Mouse (Mus musculus) neural tube, embryonic 13.5 days (tissue): ENCODE measurements around the gene Akirin1. TPM values are rescaled to one million over a fixed set of nuclear protein-coding genes. Genes with fewer than 3 reads are reported as not detected.

Experiments
- ATAC-seq: fragments of 200-750 bp; cut with Nextera tagmentation; 2 replicates; pipeline ENCODE4 v1.8.0; 2017; ENCODE audit warnings: low read depth, mild to moderate bottlenecking, moderate TSS enrichment, moderate library complexity
- H3K27ac ChIP-seq: fragments of 300-500 bp; sonication (generic); replicated peaks from 2 replicates; pipeline ENCODE4 v1.5.1; 2015; ENCODE audit warnings: moderate library complexity, mild to moderate bottlenecking, inconsistent platforms
- H3K27me3 ChIP-seq: fragments of 300-500 bp; sonication (generic); 2 replicates; pipeline ENCODE4 v1.6.1; 2015; ENCODE audit warnings: mild to moderate bottlenecking, inconsistent platforms
- H3K36me3 ChIP-seq: fragments of 300-500 bp; sonication (generic); 2 replicates; pipeline ENCODE4 v1.6.1; 2015; ENCODE audit warnings: mild to moderate bottlenecking, inconsistent platforms
- H3K4me1 ChIP-seq: fragments of 300-500 bp; sonication (generic); replicated peaks from 2 replicates; pipeline ENCODE4 v1.6.1; 2015; ENCODE audit warnings: inconsistent platforms
- H3K4me2 ChIP-seq: fragments of 300-500 bp; sonication (generic); 2 replicates; pipeline ENCODE4 v1.6.1; 2015; ENCODE audit warnings: inconsistent platforms, mild to moderate bottlenecking, moderate library complexity
- H3K4me3 ChIP-seq: fragments of 300-500 bp; sonication (generic); 2 replicates; pipeline ENCODE4 v1.5.1; 2015; ENCODE audit warnings: mild to moderate bottlenecking, inconsistent platforms
- H3K9ac ChIP-seq: fragments of 300-500 bp; sonication (generic); 2 replicates; pipeline ENCODE4 v1.6.1; 2015; ENCODE audit warnings: moderate library complexity, mild to moderate bottlenecking, inconsistent platforms
- H3K9me3 ChIP-seq: fragments of 300-500 bp; sonication (generic); 2 replicates; pipeline ENCODE4 v1.6.1; 2016; ENCODE audit warnings: inconsistent platforms
- WGBS: fragments of 180-500 bp; shearing (Covaris S2); methylation state at CpG from one replicate; pipeline ENCODE4 v1.1.7; 2015; 5-methylcytosine and 5-hydroxymethylcytosine counted together
- polyA plus RNA-seq: library from polyadenylated mRNA; unstranded; fragments of >200 nt; fragmentation: Nextera tagmentation; extraction: Ambion mirVana; gene quantifications from 2 replicates; pipeline ENCODE4 v1.2.1, GENCODE M21; 2015

Akirin1 gene
- polyA plus RNA-seq, 1 experiment from 2014 or later: 81.7 TPM

- Histone ChIP-seq H3K4me3 (peak overlapping the region; percentile 100), H3K9me3 (no peaks in the 10 kb centered on the region), H3K9ac (peak overlapping the region; percentile 95), H3K36me3 (no peaks in the 10 kb centered on the region), H3K4me1 (peaks cover 49% of the 10 kb centered on the region), H3K27ac (peak overlapping the region; percentile 97), H3K4me2 (peak overlapping the region; percentile 80), H3K27me3 (peaks cover 8% of the 10 kb centered on the region; the same call in 1 of the 2 replicates)
- WGBS: 1% methylated on average over 54 of the region's 55 CpGs
- peak; percentile 80 for ATAC-seq
These were observed 538 bp downstream of the Akirin1 start for GRCm38 (mm10) chr4:123749484-123750130.

GRCm38 (mm10) chr4:123748726-123749415 lies 1.3 kb downstream of the Akirin1 start:
- Histone ChIP-seq H3K4me3 (peak overlapping the region; percentile 100), H3K27ac (peak overlapping the region; percentile 97), H3K9ac (peak overlapping the region; percentile 95), H3K9me3 (no peaks in the 10 kb centered on the region), H3K4me2 (peak overlapping the region; percentile 80), H3K36me3 (no peaks in the 10 kb centered on the region), H3K27me3 (peaks cover 8% of the 10 kb centered on the region; the same call in 1 of the 2 replicates), H3K4me1 (peaks cover 52% of the 10 kb centered on the region)
- no peak for ATAC-seq
- WGBS: 14% methylated on average over 10 of the region's 10 CpGs

GRCm38 (mm10) chr4:123745221-123745775 lies 4.8 kb downstream of the Akirin1 start:
- Histone ChIP-seq H3K4me2 (no peak overlapping the region), H3K4me1 (peaks cover 47% of the 10 kb centered on the region), H3K27ac (no peak overlapping the region; the same call in 1 of the 2 replicates), H3K36me3 (peaks cover 28% of the 10 kb centered on the region), H3K9me3 (no peaks in the 10 kb centered on the region), H3K4me3 (no peak overlapping the region), H3K27me3 (no peaks in the 10 kb centered on the region), H3K9ac (no peak overlapping the region)
- WGBS: 93% methylated on average over 4 of the region's 4 CpGs
- no peak for ATAC-seq

- Histone ChIP-seq H3K27me3 (no peaks in the 10 kb centered on the region), H3K27ac (no peak overlapping the region), H3K4me3 (no peak overlapping the region), H3K36me3 (peaks cover 52% of the 10 kb centered on the region), H3K9me3 (no peaks in the 10 kb centered on the region), H3K4me2 (no peak overlapping the region), H3K9ac (no peak overlapping the region), H3K4me1 (peaks cover 35% of the 10 kb centered on the region)
- no peak for ATAC-seq
- 89% methylated on average over 1 of the region's 1 CpGs for WGBS
These were observed 7.3 kb downstream of the Akirin1 start for GRCm38 (mm10) chr4:123742891-123743290.

- Histone ChIP-seq H3K27ac (no peak overlapping the region), H3K36me3 (peaks cover 78% of the 10 kb centered on the region), H3K27me3 (no peaks in the 10 kb centered on the region), H3K4me1 (no peaks in the 10 kb centered on the region), H3K4me2 (no peak overlapping the region), H3K9me3 (no peaks in the 10 kb centered on the region), H3K9ac (no peak overlapping the region), H3K4me3 (no peak overlapping the region)
- ATAC-seq: no peak
- 94% methylated on average over 4 of the region's 4 CpGs for WGBS
These were observed 11.4 kb downstream of the Akirin1 start for GRCm38 (mm10) chr4:123738708-123739107.

GRCm38 (mm10) chr4:123733532-123733931 lies 16.6 kb downstream of the Akirin1 start:
- Histone ChIP-seq H3K27me3 (no peaks in the 10 kb centered on the region), H3K4me3 (no peak overlapping the region), H3K9ac (no peak overlapping the region), H3K9me3 (no peaks in the 10 kb centered on the region), H3K4me1 (no peaks in the 10 kb centered on the region), H3K27ac (no peak overlapping the region), H3K36me3 (peaks cover 59% of the 10 kb centered on the region), H3K4me2 (no peak overlapping the region)
- ATAC-seq: no peak
- 93% methylated on average over 9 of the region's 9 CpGs for WGBS

- H3K4me1 ChIP-seq: no peaks in the 10 kb centered on the region
- H3K27me3 ChIP-seq: no peaks in the 10 kb centered on the region
- H3K9me3 ChIP-seq: no peaks in the 10 kb centered on the region
- H3K9ac ChIP-seq: no peak overlapping the region
- H3K36me3 ChIP-seq: peaks cover 52% of the 10 kb centered on the region
- WGBS: 85% methylated on average over 2 of the region's 2 CpGs
- ATAC-seq: peak; percentile 50; the same call in 1 of the 2 replicates
- H3K4me2 ChIP-seq: no peak overlapping the region
- H3K27ac ChIP-seq: no peak overlapping the region
- no peak overlapping the region for H3K4me3 ChIP-seq
These were observed 17.2 kb downstream of the Akirin1 start for GRCm38 (mm10) chr4:123732921-123733320.

GRCm38 (mm10) chr4:123732163-123732910 lies 17.8 kb downstream of the Akirin1 start:
- Histone ChIP-seq H3K9me3 (no peaks in the 10 kb centered on the region), H3K4me3 (no peak overlapping the region), H3K4me1 (no peaks in the 10 kb centered on the region), H3K27ac (no peak overlapping the region), H3K9ac (no peak overlapping the region), H3K27me3 (no peaks in the 10 kb centered on the region), H3K36me3 (peaks cover 47% of the 10 kb centered on the region), H3K4me2 (no peak overlapping the region)
- no peak for ATAC-seq
- 94% methylated on average over 4 of the region's 4 CpGs for WGBS

- WGBS: 93% methylated on average over 4 of the region's 4 CpGs
- Histone ChIP-seq H3K9ac (no peak overlapping the region), H3K9me3 (no peaks in the 10 kb centered on the region), H3K4me3 (no peak overlapping the region), H3K27ac (no peak overlapping the region), H3K27me3 (no peaks in the 10 kb centered on the region), H3K36me3 (no peaks in the 10 kb centered on the region), H3K4me1 (peaks cover 13% of the 10 kb centered on the region), H3K4me2 (no peak overlapping the region)
- ATAC-seq: no peak
These were observed 28.4 kb downstream of the Akirin1 start for GRCm38 (mm10) chr4:123721761-123722160.

- peaks cover 23% of the 10 kb centered on the region for H3K36me3 ChIP-seq
- peak; percentile 58 for ATAC-seq
- no peaks in the 10 kb centered on the region for H3K9me3 ChIP-seq
- H3K27me3 ChIP-seq: no peaks in the 10 kb centered on the region
- peak overlapping the region; percentile 70 for H3K4me3 ChIP-seq
- H3K4me2 ChIP-seq: peak overlapping the region; percentile 67
- peak overlapping the region; percentile 70 for H3K9ac ChIP-seq
- H3K27ac ChIP-seq: peak overlapping the region; percentile 35; the same call in 1 of the 2 replicates
- peaks cover 13% of the 10 kb centered on the region for H3K4me1 ChIP-seq
- WGBS: 25% methylated on average over 7 of the region's 7 CpGs
These were observed 31.7 kb downstream of the Akirin1 start for GRCm38 (mm10) chr4:123718434-123718780.

- WGBS: under 1% methylated on average over 40 of the region's 40 CpGs
These were observed 32.3 kb downstream of the Akirin1 start, which contains the start of gene Ndufs5 for GRCm38 (mm10) chr4:123717574-123718433. Gene Ndufs5 (minus strand): TSS chr4:123718202.

More at GRCm38 (mm10) chr4:123717574-123718433, 32.3 kb downstream of the Akirin1 start, which contains the start of gene Ndufs5:
- Histone ChIP-seq H3K9me3 (no peaks in the 10 kb centered on the region), H3K36me3 (peaks cover 25% of the 10 kb centered on the region), H3K9ac (peak within 1 kb of the TSS; percentile 90), H3K4me1 (peaks cover 13% of the 10 kb centered on the region), H3K4me3 (peak within 1 kb of the TSS; percentile 70), H3K4me2 (peak within 1 kb of the TSS; percentile 67), H3K27me3 (no peaks in the 10 kb centered on the region), H3K27ac (peak within 1 kb of the TSS; percentile 80)
- ATAC-seq: peak; percentile 97
